Mouse (Mus musculus): Measurements from ENCODE around the gene Dnmt3c. TPM values are rescaled to one million over a fixed set of nuclear protein-coding genes. Genes with fewer than 3 reads are reported as not detected.

Dnmt3c gene
- total RNA-seq, 1 experiment = 0.27 TPM

DNA sequence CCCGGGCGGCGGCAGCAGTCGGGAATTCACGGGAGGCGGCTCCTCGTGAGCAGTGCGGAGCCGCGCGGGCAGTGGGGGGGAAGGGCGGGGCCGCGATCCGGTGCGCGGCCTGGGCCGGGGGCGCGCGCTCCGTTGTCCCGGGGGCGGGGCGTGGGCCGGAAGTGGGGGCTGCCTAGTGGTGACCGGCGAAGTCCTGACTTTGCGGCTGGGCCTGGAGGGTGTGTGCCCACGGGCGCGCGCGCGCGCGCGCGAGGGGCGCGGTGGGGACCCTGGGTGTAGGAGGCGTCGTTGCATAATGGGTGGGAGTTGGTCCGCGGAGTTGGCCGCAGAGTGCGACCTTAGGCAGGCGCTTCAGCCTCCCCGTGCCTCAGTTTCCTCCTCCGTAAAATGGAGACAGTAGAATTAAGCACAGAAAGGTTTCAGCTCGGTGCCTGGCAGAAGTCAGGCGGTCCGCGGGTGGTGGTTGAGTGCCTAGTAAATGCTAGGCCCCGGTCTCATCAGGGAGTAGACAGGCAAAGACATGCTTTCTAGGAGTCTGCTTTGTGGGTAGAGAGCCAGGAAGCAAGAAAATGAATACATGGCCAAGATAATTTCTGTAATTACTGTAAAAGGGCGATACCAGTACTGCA lies 45.1 kb downstream of the Dnmt3c start:
- peak overlapping the region; percentile 97 for H3K9ac ChIP-seq (ENCODE audit: insufficient read depth, low read depth, low read length, poor library complexity, severe bottlenecking)
- peak overlapping the region; percentile 94 for H3K27ac ChIP-seq (ENCODE audit: insufficient read depth, low read depth, low read length, poor library complexity, severe bottlenecking)
- peak overlapping the region; percentile 88 for H3K4me3 ChIP-seq (ENCODE audit: insufficient read depth in 1 of 2, low read depth in 1 of 2, low read length in 2 of 2, poor library complexity in 1 of 2, severe bottlenecking in 1 of 2)
- no peak for TF ChIP-seq ZC3H11A (IDR thresholded peaks at IDR 0.05; ENCODE audit: borderline replicate concordance, low read depth, low read length)
- TF ChIP-seq MAFK (IDR thresholded peaks at IDR 0.05; ENCODE audit: insufficient read depth, low read depth, low read length) = no peak
- peak; percentile 28; the same call in 1 of the 2 replicates for TF ChIP-seq HCFC1 (IDR thresholded peaks at IDR 0.05; ENCODE audit: borderline replicate concordance, insufficient read depth, low read length)
- no peak for TF ChIP-seq ZNF384 (IDR thresholded peaks at IDR 0.05; ENCODE audit: low read depth, low read length)
- TF ChIP-seq CHD2 (IDR thresholded peaks at IDR 0.05; ENCODE audit: low read depth, low read length) = no peak
- H3K9me3 ChIP-seq (ENCODE audit: control insufficient read depth, insufficient read depth, low read depth, low read length) = no peaks in the 10 kb centered on the region
- H3K4me1 ChIP-seq (ENCODE audit: control insufficient read depth in 2 of 2, insufficient read depth in 2 of 2, low read length in 2 of 2, poor library complexity in 1 of 2) = peaks cover 2 to 4% of the 10 kb centered on the region in 2 experiments
- peak; percentile 65 for DNase-seq (ENCODE audit: low read depth, low spot score)
- no peaks in the 10 kb centered on the region; the same call in 1 of the 2 replicates for H3K36me3 ChIP-seq (ENCODE audit: control insufficient read depth, insufficient read depth, low read length, poor library complexity, severe bottlenecking)
- in situ Hi-C loops (cut with MboI; ENCODE audit: low sequenced_read_pairs in 2 of 2, unreplicated experiment in 2 of 2) = no loop called here

- in situ Hi-C loops (cut with MboI; ENCODE audit: low sequenced_read_pairs in 2 of 2, unreplicated experiment in 2 of 2) = no loop called here
- H3K4me1 ChIP-seq (ENCODE audit: control insufficient read depth in 2 of 2, insufficient read depth in 2 of 2, low read length in 2 of 2, poor library complexity in 1 of 2) = no peaks in the 10 kb centered on the region; a peak in 1 of 4 replicates
- no peak for DNase-seq (ENCODE audit: low read depth, low spot score)
Observed at GRCm38 (mm10) chr2:153747994-153748393, 51.5 kb downstream of the Dnmt3c start.

DNA sequence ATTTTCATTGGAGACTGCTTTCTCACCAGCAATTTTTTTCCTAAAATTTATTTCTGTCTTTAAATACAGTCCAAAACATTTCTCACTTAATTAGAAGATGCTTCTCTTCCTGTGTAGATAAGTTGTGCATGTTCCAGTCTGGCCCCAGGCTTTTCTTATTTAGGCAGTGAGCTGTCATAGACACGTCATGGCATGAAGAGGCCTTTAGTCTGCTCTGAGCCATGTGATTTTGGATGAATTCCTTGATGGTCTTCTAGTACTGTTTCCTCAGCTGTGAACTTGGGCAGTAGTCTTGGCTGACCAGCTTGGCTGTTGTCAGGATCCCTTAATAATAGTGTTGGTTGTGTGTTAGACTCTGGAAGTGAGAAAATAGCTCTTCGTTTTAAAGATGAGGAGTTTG lies 53.9 kb downstream of the Dnmt3c start:
- H3K4me3 ChIP-seq (ENCODE audit: insufficient read depth in 1 of 2, low read depth in 1 of 2, low read length in 2 of 2, poor library complexity in 1 of 2, severe bottlenecking in 1 of 2) = no peak overlapping the region
- DNase-seq (ENCODE audit: low read depth, low spot score) = no peak
- in situ Hi-C loops (cut with MboI; ENCODE audit: low sequenced_read_pairs in 2 of 2, unreplicated experiment in 2 of 2) = no loop called here
- H3K36me3 ChIP-seq (ENCODE audit: control insufficient read depth, insufficient read depth, low read length, poor library complexity, severe bottlenecking) = peaks cover 5% of the 10 kb centered on the region; the same call in 1 of the 2 replicates
- TF ChIP-seq CHD2 (IDR thresholded peaks at IDR 0.05; ENCODE audit: low read depth, low read length) (no peak), HCFC1 (IDR thresholded peaks at IDR 0.05; ENCODE audit: borderline replicate concordance, insufficient read depth, low read length) (no peak), MAFK (IDR thresholded peaks at IDR 0.05; ENCODE audit: insufficient read depth, low read depth, low read length) (no peak), ZNF384 (IDR thresholded peaks at IDR 0.05; ENCODE audit: low read depth, low read length) (no peak), ZC3H11A (IDR thresholded peaks at IDR 0.05; ENCODE audit: borderline replicate concordance, low read depth, low read length) (no peak)
- H3K9ac ChIP-seq (ENCODE audit: insufficient read depth, low read depth, low read length, poor library complexity, severe bottlenecking) = no peak overlapping the region
- H3K27ac ChIP-seq (ENCODE audit: insufficient read depth, low read depth, low read length, poor library complexity, severe bottlenecking) = no peak overlapping the region
- H3K9me3 ChIP-seq (ENCODE audit: control insufficient read depth, insufficient read depth, low read depth, low read length) = no peaks in the 10 kb centered on the region
- H3K4me1 ChIP-seq (ENCODE audit: control insufficient read depth in 2 of 2, insufficient read depth in 2 of 2, low read length in 2 of 2, poor library complexity in 1 of 2) = no peaks in the 10 kb centered on the region

More at GRCm38 (mm10) chr2:153747994-153748393, 51.5 kb downstream of the Dnmt3c start:
- Histone ChIP-seq H3K27ac (ENCODE audit: insufficient read depth, low read depth, low read length, poor library complexity, severe bottlenecking) (no peak overlapping the region), H3K9ac (ENCODE audit: insufficient read depth, low read depth, low read length, poor library complexity, severe bottlenecking) (no peak overlapping the region), H3K4me3 (ENCODE audit: insufficient read depth in 1 of 2, low read depth in 1 of 2, low read length in 2 of 2, poor library complexity in 1 of 2, severe bottlenecking in 1 of 2) (no peak overlapping the region), H3K9me3 (ENCODE audit: control insufficient read depth, insufficient read depth, low read depth, low read length) (no peaks in the 10 kb centered on the region), H3K36me3 (ENCODE audit: control insufficient read depth, insufficient read depth, low read length, poor library complexity, severe bottlenecking) (peaks cover 5% of the 10 kb centered on the region; the same call in 1 of the 2 replicates)
- TF ChIP-seq ZNF384 (IDR thresholded peaks at IDR 0.05; ENCODE audit: low read depth, low read length) = no peak
- no peak for TF ChIP-seq HCFC1 (IDR thresholded peaks at IDR 0.05; ENCODE audit: borderline replicate concordance, insufficient read depth, low read length)
- TF ChIP-seq MAFK (IDR thresholded peaks at IDR 0.05; ENCODE audit: insufficient read depth, low read depth, low read length) = no peak
- TF ChIP-seq CHD2 (IDR thresholded peaks at IDR 0.05; ENCODE audit: low read depth, low read length) = no peak
- TF ChIP-seq ZC3H11A (IDR thresholded peaks at IDR 0.05; ENCODE audit: borderline replicate concordance, low read depth, low read length) = no peak

DNA sequence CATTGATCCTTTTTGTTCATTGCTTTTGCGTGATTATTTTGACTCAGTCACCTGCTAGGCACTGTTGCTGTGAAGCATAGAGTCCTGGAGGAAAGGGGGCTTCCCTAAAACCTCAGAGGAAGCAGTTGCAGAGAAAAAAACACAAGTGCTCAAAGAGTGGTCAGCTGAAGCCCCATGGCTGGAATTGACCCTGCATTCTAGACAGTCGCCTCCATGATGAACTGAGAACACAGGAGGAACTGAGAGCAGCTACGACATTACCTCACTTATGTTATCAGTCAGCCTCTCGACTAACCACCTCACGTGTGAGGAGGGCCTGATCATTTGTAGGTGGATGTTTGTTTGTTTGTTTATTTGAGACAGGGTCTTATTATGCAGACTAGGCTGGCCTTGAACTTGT lies 65.7 kb downstream of the Dnmt3c start:
- H3K4me1 ChIP-seq (ENCODE audit: control insufficient read depth in 2 of 2, insufficient read depth in 2 of 2, low read length in 2 of 2, poor library complexity in 1 of 2) = 0 out of 4 replicates have a peak, but pooled peaks cover 0 to 2% of the 10 kb centered on the region in 2 experiments
- TF ChIP-seq MAFK (IDR thresholded peaks at IDR 0.05; ENCODE audit: insufficient read depth, low read depth, low read length) = no peak
- no peak overlapping the region for H3K4me3 ChIP-seq (ENCODE audit: insufficient read depth in 1 of 2, low read depth in 1 of 2, low read length in 2 of 2, poor library complexity in 1 of 2, severe bottlenecking in 1 of 2)
- no peak overlapping the region for H3K27ac ChIP-seq (ENCODE audit: insufficient read depth, low read depth, low read length, poor library complexity, severe bottlenecking)
- peaks cover 23% of the 10 kb centered on the region for H3K36me3 ChIP-seq (ENCODE audit: control insufficient read depth, insufficient read depth, low read length, poor library complexity, severe bottlenecking)
- in situ Hi-C loops (cut with MboI; ENCODE audit: low sequenced_read_pairs in 2 of 2, unreplicated experiment in 2 of 2) = no loop called here
- no peak for DNase-seq (ENCODE audit: low read depth, low spot score)
- H3K9me3 ChIP-seq (ENCODE audit: control insufficient read depth, insufficient read depth, low read depth, low read length) = no peaks in the 10 kb centered on the region
- H3K9ac ChIP-seq (ENCODE audit: insufficient read depth, low read depth, low read length, poor library complexity, severe bottlenecking) = no peak overlapping the region
